Mouse (Mus musculus) urinary bladder, postnatal 0 days (tissue): ENCODE measurements around the gene Trim37. TPM values are rescaled to one million over a fixed set of nuclear protein-coding genes. Genes with fewer than 3 reads are reported as not detected.
A peak's percentile ranks its signal among the peaks of the same experiment; 100 is the strongest.

Experiments
- microRNA counts: library from miRNA; unstranded; fragments of <30 nt; microRNA quantifications from one replicate; lab custom pipeline; 2016
- microRNA-seq: library from miRNA; unstranded; fragments of <30 nt; microRNA quantifications from one replicate; pipeline ENCODE4, GENCODE M21; 2016
- polyA plus RNA-seq: library from polyadenylated mRNA; unstranded; fragments of >200 nt; fragmentation: Nextera tagmentation; extraction: Ambion mirVana; gene quantifications from 2 replicates; pipeline ENCODE4 v1.2.1, GENCODE M21; 2015

Trim37 gene
- 8.0 and 10.6 TPM in 2 replicates for polyA plus RNA-seq

GRCm38 (mm10) chr11:87126824-87127816, at the start of gene Trim37:
Trim37 (plus strand) TSS chr11:87127077.

GRCm38 (mm10) chr11:87086290-87086984, 40.4 kb upstream of the Trim37 start, which contains the start of gene Smg8:
Smg8 (minus strand) TSS chr11:87086774.

GRCm38 (mm10) chr11:87108409-87108754, 18.5 kb upstream of the Trim37 start, which contains the start of gene Prr11:
Prr11 (minus strand) TSS chr11:87108708.

GRCm38 (mm10) chr11:87108755-87109518, 17.9 kb upstream of the Trim37 start, which contains the start of gene Ska2:
Ska2 (plus strand) TSS chr11:87109234.

MicroRNAs encoded within 50 kb of the gene (microRNA counts, 519-probe panel; counts per million panel counts)
- 4,590 counts per million, percentile 85 among the panel's probes with 10 or more counts for microRNA mmu-miR-301a (lab: Ali Mortazavi, UCI)

Small RNAs within 50 kb of the gene (microRNA-seq; reads per million reads assigned to microRNA genes)
- gene Mir301, result 1,421 reads per million, percentile 76 among the genes with 10 or more reads in this experiment

Other genes starting within 250 kb of the Trim37 start
- 7.0 and 7.2 TPM in 2 replicates for gene Ypel2, start 133.4 kb upstream of the Trim37 start, polyA plus RNA-seq
- gene Gdpd1, start 53.0 kb upstream of the Trim37 start, polyA plus RNA-seq, result 16.7 and 17.4 TPM in 2 replicates
- 9.4 and 10.4 TPM in 2 replicates for gene Smg8, start 40.3 kb upstream of the Trim37 start, polyA plus RNA-seq
- 1.3 and 2.1 TPM in 2 replicates for gene Prr11, start 18.4 kb upstream of the Trim37 start, polyA plus RNA-seq
- gene Ska2, start 17.8 kb upstream of the Trim37 start, polyA plus RNA-seq, result 17.2 and 22.6 TPM in 2 replicates
- 0.35 and 0.45 TPM in 2 replicates for gene Ppm1e, start 231.9 kb downstream of the Trim37 start, polyA plus RNA-seq